Mouse (Mus musculus) liver, adult 2 months (tissue): Measurements from ENCODE around the gene Zfr2.

Experiments
- CTCF ChIP-seq: fragments of 200-500 bp; IDR thresholded peaks from 2 replicates; pipeline ENCODE4 v1.5.1; 2011; ENCODE audit warnings: low read depth, low read length, control low read depth
- POLR2A ChIP-seq: fragments of 200-500 bp; IDR thresholded peaks from 2 replicates; pipeline ENCODE4 v1.6.1; 2011; ENCODE audit warnings: low read length, control low read depth; ENCODE audit not compliant: insufficient read depth; ENCODE audit errors: extremely low read depth

DNA sequence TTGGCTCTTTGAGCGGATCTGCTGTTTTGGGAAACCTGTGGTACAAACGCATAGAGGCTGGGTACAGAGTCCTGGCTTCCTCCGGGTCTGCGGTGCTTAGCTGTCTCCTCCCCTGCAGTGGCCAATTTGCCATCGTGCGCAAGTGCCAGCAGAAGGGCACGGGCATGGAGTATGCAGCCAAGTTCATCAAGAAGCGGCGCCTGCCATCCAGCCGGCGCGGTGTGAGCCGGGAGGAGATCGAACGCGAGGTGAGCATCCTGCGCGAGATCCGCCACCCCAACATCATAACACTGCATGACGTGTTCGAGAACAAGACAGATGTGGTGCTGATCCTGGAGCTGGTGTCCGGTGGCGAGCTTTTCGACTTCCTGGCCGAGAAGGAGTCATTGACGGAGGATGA lies 43.1 kb upstream of the Zfr2 start:
- no peak for TF ChIP-seq POLR2A
- TF ChIP-seq CTCF: no peak
